11 mouse cellular contexts compared by ENCODE assay signal in the genomic region with DNA sequence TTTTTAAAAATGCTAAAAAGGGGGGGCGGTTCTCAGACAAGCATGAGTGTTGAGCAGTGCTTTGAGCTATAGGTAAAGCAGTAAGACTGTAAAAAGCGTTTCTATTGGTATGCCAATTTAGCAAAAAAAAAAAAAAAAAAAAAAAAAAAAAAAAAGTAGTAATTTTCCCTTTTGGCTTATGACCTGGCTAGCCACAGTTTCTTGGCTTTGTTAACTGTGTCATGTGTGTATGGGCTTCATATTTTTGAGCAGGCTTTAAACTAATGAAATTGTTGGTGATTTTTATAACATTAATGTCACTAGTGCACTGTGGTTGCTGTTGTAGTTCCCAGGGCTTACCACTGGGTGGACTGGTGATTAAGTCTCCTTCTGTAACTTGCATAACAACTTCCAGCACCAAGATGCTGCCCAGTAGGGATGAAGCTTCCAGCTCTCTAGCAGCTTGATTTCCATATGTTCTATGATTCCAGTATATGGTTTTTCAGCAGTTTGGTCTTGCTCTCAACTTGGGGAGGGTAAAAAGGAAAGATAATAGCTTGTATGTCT.
A peak's percentile ranks its signal among the peaks of the same experiment; 100 is the strongest.
DNase-seq lines count a peak whose midpoint lies in the region; ATAC-seq and TF ChIP-seq lines count a peak whose summit lies in the region.
"Had no signal": no experiment of that assay in that cellular context is flagged by ENCODE, and none has a peak within 500 bp of the region (broad histone marks: within the 10 kb centered on the region; RNA-seq: fewer than 3 reads in every experiment).

No protein-coding gene starts in this region.

- TF ChIP-seq CTCF in liver, adult 2 months (IDR thresholded peaks at IDR 0.05; ENCODE audit: low read depth, low read length): peak; percentile 40; the same call in 1 of the 2 replicates
- TF ChIP-seq CTCF in G1E (IDR thresholded peaks at IDR 0.05; ENCODE audit: low read depth, low read length): peak; percentile 42

- 87% methylated on average over 2 of the region's 2 CpGs for WGBS in liver, adult 2 months
- WGBS in embryonic facial prominence, embryonic 11.5 days: 80% methylated on average over 2 of the region's 2 CpGs

- DNase-seq in embryo, embryonic 10 days (ENCODE audit: low spot score): peak; percentile 46
- DNase-seq in embryo, embryonic 9.5 days (ENCODE audit: extremely low spot score): no peak
- DNase-seq in liver, adult 2 months (ENCODE audit: extremely low read depth, low read depth, low spot score): peak; percentile 52
- no peak for DNase-seq in liver
- DNase-seq in G1E (ENCODE audit: low spot score): no peak
- DNase-seq in embryonic facial prominence, embryonic 11.5 days (ENCODE audit: low spot score): peak; percentile 39
- DNase-seq in thymus, postnatal 25 days: no peak
- no peak for DNase-seq in ovary, postnatal 14 days (ENCODE audit: low spot score)
- DNase-seq: cerebellum, adult 11-12 months had no signal

- H3K27me3 ChIP-seq in liver, adult 2 months (ENCODE audit: control insufficient read depth, insufficient read depth, low read length): no peaks in the 10 kb centered on the region
- H3K27me3 ChIP-seq in G1E (ENCODE audit: insufficient read depth, low read length): no peaks in the 10 kb centered on the region
- no peaks in the 10 kb centered on the region for H3K27me3 ChIP-seq in embryonic facial prominence, embryonic 11.5 days (ENCODE audit: control insufficient read depth, insufficient read depth, low read length)
- H3K27me3 ChIP-seq: heart, embryonic 15.5 days had no signal

- H3K4me1 ChIP-seq in liver, adult 2 months (ENCODE audit: control insufficient read depth, insufficient read depth, low read length): no peaks in the 10 kb centered on the region
- H3K4me1 ChIP-seq in G1E (ENCODE audit: insufficient read depth, low read depth, low read length): no peaks in the 10 kb centered on the region
- H3K4me1 ChIP-seq in embryonic facial prominence, embryonic 11.5 days (ENCODE audit: control insufficient read depth, insufficient read depth, low read length): no peaks in the 10 kb centered on the region
- H3K4me1 ChIP-seq: heart, embryonic 15.5 days had no signal

- no peak overlapping the region for H3K9ac ChIP-seq in liver, adult 2 months (ENCODE audit: low read depth, low read length)
- no peak overlapping the region for H3K9ac ChIP-seq in embryonic facial prominence, embryonic 11.5 days (replicated peaks; ENCODE audit: low read length)
- H3K9ac ChIP-seq: heart, embryonic 15.5 days had no signal

- no peak for TF ChIP-seq POLR2A in liver, adult 2 months (IDR thresholded peaks at IDR 0.05; ENCODE audit: extremely low read depth, insufficient read depth, low read length)

- no peak overlapping the region for H3K27ac ChIP-seq in liver, adult 2 months (replicated peaks; ENCODE audit: insufficient read depth, low read depth, low read length)
- no peak overlapping the region for H3K27ac ChIP-seq in embryonic facial prominence, embryonic 11.5 days (replicated peaks; ENCODE audit: low read depth, low read length)
- H3K27ac ChIP-seq: heart, embryonic 15.5 days had no signal

- H3K4me3 ChIP-seq in liver, adult 2 months (ENCODE audit: insufficient read depth, low read depth, low read length): no peak overlapping the region
- H3K4me3 ChIP-seq in G1E (ENCODE audit: low read depth, low read length): no peak overlapping the region
- no peak overlapping the region for H3K4me3 ChIP-seq in embryonic facial prominence, embryonic 11.5 days (ENCODE audit: low read depth, low read length)
- H3K4me3 ChIP-seq: heart, embryonic 15.5 days had no signal

- peak; percentile 63 for ATAC-seq in G1E (ENCODE audit: extremely low read depth, insufficient number of reproducible peaks, low FRiP score, poor library complexity, severe bottlenecking)
- no peak for ATAC-seq in embryonic facial prominence, embryonic 11.5 days (replicated peaks; ENCODE audit: insufficient number of reproducible peaks, low FRiP score, low TSS enrichment, low read depth)
- ATAC-seq: forebrain, embryonic 16.5 days had no signal

- H3K9me3 ChIP-seq in G1E (replicated peaks): no peaks in the 10 kb centered on the region
- H3K9me3 ChIP-seq in embryonic facial prominence, embryonic 11.5 days (replicated peaks; ENCODE audit: control insufficient read depth, low read length): no peaks in the 10 kb centered on the region
- H3K9me3 ChIP-seq: heart, embryonic 15.5 days had no signal

- H3K79me2 ChIP-seq in liver, adult 2 months (ENCODE audit: control insufficient read depth, insufficient read depth, low read length): no peaks in the 10 kb centered on the region

- H3K36me3 ChIP-seq in liver, adult 2 months (ENCODE audit: control insufficient read depth, insufficient read depth, low read length): no peaks in the 10 kb centered on the region
- H3K36me3 ChIP-seq in G1E (replicated peaks): no peaks in the 10 kb centered on the region
- H3K36me3 ChIP-seq in embryonic facial prominence, embryonic 11.5 days (replicated peaks; ENCODE audit: control insufficient read depth, insufficient read depth, low read depth, low read length): no peaks in the 10 kb centered on the region
- H3K36me3 ChIP-seq: heart, embryonic 15.5 days had no signal

- no peak overlapping the region for H3K4me2 ChIP-seq in embryonic facial prominence, embryonic 11.5 days (ENCODE audit: low read depth, low read length)
- H3K4me2 ChIP-seq: heart, embryonic 15.5 days had no signal

Comparison
In these comparisons a context has a peak if more than half of its experiments do, and no peak if none do; other contexts are left out.
1. DNase-seq: peak in embryo, embryonic 10 days (single experiment), liver, adult 2 months (single experiment) and embryonic facial prominence, embryonic 11.5 days (single experiment); none in embryo, embryonic 9.5 days (single experiment), liver (single experiment), G1E (single experiment), thymus, postnatal 25 days (single experiment) and ovary, postnatal 14 days (single experiment).